Mouse (Mus musculus): ENCODE measurements around the gene Camk2g. TPM values are rescaled to one million over a fixed set of nuclear protein-coding genes. Genes with fewer than 3 reads are reported as not detected.

Gene Camk2g
- 100 to 1,000 TPM; 322 to 378 TPM for total RNA-seq (2021)

DNA sequence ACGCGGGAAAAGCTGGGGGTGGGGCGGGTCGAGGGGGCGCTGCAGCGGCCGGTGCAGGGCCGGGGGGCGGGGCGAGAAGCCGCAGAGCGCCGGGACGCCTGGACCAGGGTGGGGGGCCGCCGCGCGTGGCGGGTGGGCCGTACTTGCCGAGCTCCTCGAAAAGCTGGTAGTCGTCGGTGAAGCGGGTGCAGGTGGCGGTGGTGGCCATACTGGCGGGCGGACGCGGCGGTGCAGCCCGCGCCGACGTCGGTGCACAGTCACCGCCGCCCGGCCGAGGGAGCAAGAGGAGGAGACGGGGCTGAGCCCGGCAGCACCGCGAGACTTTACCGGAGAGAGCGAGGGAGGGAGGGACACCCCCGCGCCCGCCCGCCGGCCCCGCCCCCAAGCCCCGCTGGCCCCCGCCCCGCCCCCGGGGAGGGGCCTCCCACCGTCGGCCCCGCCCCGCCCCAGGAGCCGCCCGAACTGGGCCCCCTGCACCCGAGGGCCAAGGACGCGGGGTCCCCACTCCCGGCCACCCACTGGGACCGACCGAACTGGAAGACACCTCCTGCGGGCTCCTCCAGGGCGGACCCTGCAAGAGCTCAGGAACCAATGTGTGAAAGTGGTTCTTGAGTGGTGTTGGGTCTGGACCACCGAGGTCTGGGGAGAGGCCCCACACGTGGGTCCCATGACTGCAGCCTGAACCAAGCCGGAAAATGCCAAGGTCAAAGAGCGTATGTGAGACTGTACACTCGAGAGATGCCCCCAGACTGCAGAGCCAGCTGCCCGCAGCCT, at the start of gene Camk2g:
Gene Camk2g, minus strand, starts transcription at position 331 of the 774 bp plus-strand sequence.
- peak; percentile 75 to 82 for DNase-seq (ENCODE audit: low spot score in 2 of 2)
- intact Hi-C loops (cut with DNase I), result loop anchor here (1.0 to 5.0 kb wide), 3 partner anchors 27 to 62 kb away; partner anchors contain the start of gene Ndst2

DNA sequence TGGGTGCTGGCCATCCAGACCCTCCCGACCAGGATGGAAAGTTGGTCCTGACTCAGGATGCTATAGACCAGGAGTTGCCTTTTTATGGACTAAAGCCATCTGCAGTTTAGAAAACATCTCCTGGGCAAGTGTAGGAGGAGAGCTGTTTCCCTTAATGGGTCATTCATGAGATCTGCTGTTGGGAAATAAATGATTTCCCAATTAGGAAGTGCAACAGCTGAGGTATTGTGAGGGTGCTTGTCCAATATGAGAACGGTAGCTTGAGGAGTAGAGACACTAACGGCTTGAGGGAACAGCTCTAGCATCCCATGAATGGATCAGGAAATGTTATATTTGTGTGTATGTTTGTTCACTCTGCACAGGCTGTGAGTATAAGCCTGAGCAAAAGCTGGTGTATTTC, 48.7 kb upstream of the Camk2g start:
- no peak for DNase-seq (ENCODE audit: low spot score in 2 of 2)
- intact Hi-C loops (cut with DNase I), result no loop called here

DNA sequence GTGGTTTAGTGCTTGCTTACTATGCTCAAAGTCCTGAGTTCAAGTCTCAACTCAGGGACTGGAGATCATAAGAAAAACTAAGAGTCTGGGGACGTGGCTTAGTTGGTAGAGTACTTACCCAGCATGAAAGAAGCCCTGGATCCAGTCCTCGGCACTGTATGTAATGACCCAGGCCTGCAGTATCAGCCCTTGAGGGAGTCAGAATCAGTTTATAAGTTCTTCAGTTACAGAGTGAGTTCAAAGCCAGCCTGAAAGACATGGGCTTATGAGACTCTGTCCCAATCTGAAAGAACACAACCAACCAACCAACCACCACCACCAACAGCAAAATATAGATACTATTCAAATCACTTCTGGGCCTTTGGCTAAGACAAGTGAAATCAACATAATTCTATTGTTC, 47.6 kb upstream of the Camk2g start:
- DNase-seq (ENCODE audit: low spot score in 2 of 2), result no peak
- intact Hi-C loops (cut with DNase I), result no loop called here

DNA sequence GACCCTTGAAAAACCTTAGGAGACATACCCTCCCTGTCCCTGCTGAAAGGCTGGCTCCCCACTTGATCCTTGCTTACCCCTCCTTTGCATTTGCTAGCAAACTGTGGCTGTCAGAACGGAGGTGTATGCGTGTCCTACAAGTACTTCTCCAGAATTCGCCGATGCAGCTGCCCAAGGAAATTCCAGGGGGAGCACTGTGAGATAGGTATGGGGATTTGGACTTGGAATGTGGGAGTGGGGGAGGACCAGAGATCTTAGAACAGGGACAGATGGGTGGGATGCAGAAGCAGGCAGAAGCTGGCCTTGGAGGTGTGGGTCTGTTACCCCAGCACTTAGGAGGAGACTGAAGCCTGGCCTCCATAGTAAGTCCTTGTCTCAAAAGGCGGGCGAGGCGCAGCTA, 43.8 kb upstream of the Camk2g start:
- intact Hi-C loops (cut with DNase I), result no loop called here
- no peak for DNase-seq (ENCODE audit: low spot score in 2 of 2)

DNA sequence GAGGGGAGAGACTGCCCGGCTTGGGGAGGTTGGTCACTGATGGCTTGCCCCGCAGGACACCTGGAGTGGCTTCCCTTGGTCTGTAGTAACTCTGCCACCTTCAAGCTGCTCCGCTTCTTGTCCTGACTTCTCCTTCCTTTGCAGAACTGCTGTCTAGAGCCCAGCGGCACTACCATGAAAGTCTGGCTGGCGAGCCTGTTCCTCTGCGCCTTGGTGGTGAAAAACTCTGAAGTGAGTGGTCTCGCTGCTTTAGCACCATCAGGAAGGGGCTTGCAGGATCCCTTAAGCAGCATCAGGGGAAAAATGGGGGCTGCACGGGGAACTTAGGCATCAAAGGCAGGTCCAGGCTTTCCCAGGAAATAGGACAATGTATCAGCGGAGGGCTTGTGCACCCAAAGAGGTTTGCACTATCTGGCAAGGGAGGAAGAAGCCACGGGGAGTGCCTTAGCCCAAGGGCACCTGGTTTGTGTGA, 43.1 kb upstream of the Camk2g start:
- no peak for DNase-seq (ENCODE audit: low spot score in 2 of 2)
- intact Hi-C loops (cut with DNase I), result no loop called here

DNA sequence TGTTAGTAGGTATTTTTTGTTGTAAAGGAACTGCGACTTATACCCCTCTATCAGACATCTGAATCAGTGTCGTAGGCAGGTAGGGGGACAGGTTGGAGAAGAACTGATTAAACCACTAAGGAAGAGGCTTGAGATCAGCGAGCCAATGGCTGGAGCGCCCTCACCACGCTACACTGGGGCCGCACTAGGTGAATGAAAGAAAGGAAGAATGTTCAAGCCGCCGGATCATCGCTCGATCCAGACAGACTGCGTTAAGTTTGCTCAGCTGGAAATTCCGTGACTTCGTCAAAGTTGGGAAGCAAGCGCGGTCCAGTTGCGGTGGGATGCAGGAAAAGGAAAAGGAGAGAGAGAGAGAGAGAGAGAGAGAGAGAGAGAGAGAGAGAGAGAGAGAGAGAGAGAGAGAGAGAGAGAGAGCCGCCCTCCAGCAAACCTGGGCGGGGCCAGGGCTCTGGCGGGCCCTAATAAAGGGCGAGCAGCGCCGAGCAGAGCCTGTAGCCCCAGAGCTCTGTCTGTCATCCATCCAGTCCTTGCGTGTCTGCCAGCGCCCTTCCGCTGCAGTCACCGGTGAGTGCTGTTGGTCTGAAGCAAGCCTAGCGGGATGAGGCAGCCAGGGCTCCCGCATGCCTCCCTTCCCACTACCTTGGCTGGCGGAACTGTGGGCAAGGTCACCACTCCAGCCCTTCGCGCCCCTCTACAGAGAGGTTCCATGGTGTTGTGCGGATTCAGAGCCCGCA, 42.5 kb upstream of the Camk2g start, which contains the start of gene Plau:
Gene Plau, plus strand, starts transcription at position 490 of the 734 bp plus-strand sequence.
- intact Hi-C loops (cut with DNase I), result no loop called here
- peak; percentile 45 to 55 for DNase-seq (ENCODE audit: low spot score in 2 of 2)

DNA sequence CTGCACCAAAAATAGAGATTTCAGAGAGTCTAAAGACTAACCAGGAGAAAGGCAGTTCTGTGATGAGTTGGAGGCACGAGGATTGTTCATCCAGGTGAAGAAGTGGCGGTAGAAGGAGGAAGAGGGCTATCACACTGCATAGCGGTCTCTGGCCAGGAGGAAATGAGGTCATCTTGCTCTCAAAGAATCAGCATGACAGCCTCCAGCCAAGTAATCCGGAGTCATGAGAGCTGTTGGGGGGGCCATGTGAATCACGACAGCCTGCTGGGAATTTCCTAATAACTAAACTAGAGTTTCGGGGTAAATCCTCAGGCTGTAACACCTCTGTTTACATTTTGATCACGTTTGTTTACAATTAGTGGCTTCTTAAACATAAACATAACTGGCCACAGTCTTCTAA, 40.2 kb upstream of the Camk2g start:
- intact Hi-C loops (cut with DNase I), result no loop called here
- no peak for DNase-seq (ENCODE audit: low spot score in 2 of 2)

DNA sequence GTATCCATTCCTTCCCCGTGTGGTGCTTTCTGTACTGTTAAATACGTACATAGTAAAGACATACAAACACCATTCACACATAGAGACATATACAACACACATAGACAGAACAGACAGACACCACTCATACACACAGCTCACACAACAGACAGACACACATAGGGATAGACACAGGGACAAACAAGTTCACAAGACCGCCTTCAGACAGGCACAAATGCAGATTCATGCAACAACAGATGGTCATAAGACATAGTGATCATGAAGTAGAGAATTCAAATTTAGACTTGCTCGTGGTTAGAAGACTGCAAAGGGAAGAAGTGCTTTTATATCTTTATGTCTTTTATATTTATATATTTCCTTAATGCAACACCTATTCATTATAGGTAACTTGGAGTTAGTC, 39.6 kb upstream of the Camk2g start:
- no peak for DNase-seq (ENCODE audit: low spot score in 2 of 2)
- intact Hi-C loops (cut with DNase I), result no loop called here

DNA sequence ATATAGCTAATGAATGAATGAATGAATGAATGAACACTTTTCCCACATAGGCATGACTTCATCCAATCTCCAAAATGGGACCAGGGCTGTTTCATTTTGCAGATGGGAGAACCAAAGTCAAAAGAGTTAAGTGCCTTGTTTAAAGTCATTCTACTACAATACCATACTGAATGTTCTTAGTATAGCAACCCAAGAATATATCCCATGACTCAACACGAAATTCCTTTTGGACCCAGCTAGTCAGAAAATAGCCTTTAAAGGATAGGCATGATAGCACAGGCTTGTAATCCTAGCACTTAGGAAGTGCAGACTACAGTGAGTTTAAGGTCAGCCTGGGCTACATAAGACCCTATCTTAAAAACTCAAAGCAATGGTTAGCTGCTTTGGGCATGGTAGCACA, 38.0 kb upstream of the Camk2g start:
- DNase-seq (ENCODE audit: low spot score in 2 of 2), result no peak
- intact Hi-C loops (cut with DNase I), result loop anchor here (1.0 kb wide), 1 partner anchor 38 kb away; the partner anchor contains the start of gene Camk2g

DNA sequence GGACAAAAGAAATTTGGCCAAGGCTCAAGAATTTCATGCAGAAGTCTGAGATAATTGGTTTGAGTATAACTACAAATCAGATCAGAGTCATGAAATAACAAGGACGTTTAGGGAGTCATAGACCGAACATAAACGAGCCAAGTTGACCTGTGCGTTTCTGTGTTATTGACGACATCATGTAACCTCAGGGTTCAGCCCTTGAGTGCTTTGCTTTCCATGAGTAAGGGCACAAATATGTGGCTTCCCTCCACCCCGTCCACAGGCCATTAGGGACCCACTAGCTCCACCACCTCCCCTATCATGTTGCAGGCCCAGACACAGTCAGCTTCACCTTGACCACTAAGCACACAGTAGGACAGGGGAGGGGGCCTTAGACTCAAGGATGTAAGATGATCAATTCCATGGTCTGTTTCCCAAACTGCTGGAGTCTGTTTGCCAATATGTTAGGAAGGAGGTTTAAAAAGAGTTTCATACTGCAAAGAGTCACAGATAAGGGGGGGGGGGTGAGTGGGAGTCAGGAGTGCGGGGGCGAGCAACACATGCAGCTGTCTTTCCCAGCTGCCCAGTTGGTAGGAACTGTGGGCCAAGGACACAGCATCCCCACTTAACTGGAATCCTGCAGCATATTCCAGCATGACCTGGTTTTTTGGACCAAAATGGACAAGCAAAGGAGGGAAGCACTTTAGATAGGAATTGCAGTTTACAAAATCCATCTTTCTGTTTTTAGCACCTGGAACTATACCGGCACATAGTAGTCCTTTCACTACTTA, 37.4 kb upstream of the Camk2g start:
- no peak for DNase-seq (ENCODE audit: low spot score in 2 of 2)
- intact Hi-C loops (cut with DNase I), result loop anchor here (1.0 kb wide), 1 partner anchor 37 kb away; the partner anchor contains the start of gene Camk2g

DNA sequence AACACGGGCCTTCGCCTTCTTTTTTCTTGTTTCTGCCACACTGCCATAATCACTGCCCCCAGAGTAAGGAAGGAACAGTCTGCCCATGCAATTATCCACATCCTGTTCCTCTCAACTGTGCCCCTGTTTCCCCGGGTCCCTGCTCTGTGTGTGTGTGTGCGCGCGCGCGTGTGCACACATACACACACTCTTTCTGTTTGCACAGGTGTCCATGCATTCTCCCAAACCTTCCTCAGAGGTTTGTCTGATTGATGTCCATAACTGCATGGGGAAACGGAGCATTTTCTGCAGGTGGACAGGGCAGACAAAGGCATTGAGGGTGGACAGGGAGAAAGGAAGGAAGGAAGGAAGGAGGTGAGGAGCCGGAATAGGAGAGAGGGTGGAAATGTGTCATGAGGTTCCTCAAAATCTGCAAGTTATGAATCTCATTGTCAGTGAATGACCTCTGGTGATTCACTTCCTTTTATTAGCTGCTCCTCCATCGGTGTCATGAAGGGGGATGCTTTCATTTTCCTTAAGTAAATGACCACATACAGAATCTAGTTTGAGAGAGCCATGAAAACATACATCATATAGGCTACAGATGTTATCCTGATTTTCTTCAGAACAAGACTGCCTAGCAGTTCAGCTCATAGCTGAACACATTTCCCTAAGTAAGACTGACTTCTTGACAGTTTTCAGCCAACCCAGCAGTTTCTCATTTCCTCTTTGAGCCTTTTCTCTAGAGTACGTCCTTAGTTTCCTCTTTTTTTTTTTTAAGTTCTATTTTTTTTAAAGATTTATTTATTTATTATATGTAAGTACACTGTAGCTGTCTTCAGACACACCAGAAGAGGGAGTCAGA, 35.9 kb upstream of the Camk2g start:
- intact Hi-C loops (cut with DNase I), result no loop called here
- no peak for DNase-seq (ENCODE audit: low spot score in 2 of 2)

DNA sequence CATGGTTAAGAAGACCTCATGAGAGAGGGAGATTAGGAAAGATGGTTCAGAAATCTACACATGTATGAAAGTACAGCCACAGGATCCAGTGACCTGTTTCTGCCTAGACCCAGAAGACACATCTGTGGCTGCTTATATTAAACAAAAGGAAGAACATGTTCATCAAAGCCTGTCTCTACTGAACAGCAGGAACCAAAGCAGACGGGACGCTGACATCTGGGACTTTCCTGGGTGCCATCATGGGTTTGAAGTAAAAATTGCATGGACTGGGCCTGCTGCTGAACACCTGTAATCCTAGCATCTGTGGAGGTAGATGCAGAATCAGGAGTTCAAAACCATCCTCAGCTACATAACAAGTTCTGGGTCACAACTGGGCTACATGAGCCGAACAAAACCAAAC, 34.6 kb upstream of the Camk2g start:
- intact Hi-C loops (cut with DNase I), result no loop called here
- DNase-seq (ENCODE audit: low spot score in 2 of 2), result no peak

DNA sequence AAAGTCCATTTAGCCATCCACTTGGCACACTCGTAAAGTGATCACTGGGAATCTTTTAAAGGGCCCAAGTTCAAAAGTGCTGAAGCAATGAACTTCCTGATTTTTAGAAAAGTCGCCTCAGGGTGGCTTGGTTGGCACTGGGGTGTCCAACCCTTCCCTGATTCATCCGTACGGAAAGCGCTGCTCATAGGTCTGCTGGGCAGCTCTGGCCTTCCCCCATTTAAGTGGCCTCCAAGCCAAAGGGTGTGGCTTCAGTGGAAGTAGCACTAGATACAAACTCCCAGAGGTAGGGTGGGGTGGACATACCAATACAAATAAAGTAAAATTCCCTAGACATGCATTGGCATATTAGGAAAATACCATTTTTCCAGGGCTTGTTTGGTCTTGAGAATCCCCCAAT, 33.6 kb upstream of the Camk2g start:
- intact Hi-C loops (cut with DNase I), result no loop called here
- DNase-seq (ENCODE audit: low spot score in 2 of 2), result no peak

DNA sequence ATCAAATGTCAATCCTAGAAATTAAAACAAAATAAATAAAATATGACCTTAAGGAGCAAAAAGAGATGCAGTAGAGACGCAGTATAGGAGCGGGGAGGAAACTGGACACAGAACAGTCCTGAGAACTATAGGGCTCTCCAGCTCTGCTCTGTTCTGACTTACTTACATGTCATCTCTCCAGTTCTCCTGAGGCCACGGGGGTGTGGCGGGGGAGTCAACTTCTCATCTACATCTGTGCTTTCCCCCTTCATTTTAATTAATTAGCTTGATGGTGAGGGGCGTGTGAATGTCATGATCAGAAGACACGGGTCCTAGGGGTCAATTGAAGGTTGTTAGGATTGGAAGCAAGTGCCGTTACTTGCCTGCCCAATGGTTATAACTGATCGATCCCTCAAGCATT, 33.2 kb upstream of the Camk2g start:
- no peak for DNase-seq (ENCODE audit: low spot score in 2 of 2)
- intact Hi-C loops (cut with DNase I), result no loop called here

DNA sequence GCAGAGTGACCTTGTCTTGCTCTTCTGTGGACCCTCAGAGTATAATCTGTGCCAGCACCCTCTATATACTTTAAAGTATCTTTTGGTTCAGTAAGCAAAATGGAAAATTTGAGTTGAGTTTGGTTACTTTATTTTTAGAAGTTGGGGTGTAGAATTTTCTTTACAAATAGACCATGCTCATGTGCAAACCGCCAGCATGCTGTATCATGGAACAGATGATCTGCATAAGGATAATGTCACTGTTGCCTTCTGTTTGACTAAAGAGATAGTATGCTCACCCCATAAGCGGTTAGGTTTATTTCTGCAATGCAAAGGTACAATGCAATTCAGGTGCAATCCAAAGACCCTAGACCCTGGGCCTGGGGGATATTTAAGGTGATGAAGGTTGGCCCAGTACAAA, 31.6 kb upstream of the Camk2g start:
- intact Hi-C loops (cut with DNase I), result no loop called here
- no peak for DNase-seq (ENCODE audit: low spot score in 2 of 2)

DNA sequence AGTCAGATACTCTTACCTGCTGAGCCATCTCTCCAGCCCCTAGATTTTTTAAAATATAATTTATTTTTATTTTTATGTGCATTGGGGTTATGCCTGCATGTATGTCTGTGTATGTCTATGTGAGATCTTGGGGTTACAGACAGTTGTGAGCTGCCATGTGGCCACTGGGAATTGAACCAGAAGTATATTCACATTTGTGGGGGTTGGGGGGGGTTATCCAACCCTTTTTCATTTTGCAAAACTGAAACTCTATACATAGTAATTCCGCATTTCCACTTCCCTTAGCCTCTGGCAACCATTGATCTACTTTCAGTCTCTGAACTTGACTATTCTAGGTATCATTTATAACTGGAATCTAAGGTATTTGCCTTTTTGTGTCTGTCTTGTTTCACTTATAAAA, 30.6 kb upstream of the Camk2g start:
- no peak for DNase-seq (ENCODE audit: low spot score in 2 of 2)
- intact Hi-C loops (cut with DNase I), result no loop called here

DNA sequence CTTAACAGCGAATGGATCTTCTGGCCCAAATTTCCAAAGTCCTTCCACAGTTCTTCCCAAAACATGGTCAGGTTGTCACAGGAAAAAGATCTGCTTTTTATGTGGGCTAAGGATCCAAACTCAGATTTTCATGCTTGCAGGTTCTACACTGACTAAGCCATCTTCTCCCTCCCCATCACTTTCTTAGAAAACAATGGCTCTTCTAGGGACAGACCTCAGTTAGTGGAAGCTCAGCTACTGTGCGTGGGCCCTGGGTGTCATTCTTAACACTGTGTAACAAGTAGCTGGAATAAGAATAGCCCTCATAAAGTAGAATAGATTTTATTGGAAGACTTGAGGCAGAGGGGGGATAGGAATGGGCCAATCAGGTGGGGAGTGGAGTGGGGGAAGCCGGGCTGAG, 21.6 kb upstream of the Camk2g start:
- intact Hi-C loops (cut with DNase I), result no loop called here
- no peak for DNase-seq (ENCODE audit: low spot score in 2 of 2)

DNA sequence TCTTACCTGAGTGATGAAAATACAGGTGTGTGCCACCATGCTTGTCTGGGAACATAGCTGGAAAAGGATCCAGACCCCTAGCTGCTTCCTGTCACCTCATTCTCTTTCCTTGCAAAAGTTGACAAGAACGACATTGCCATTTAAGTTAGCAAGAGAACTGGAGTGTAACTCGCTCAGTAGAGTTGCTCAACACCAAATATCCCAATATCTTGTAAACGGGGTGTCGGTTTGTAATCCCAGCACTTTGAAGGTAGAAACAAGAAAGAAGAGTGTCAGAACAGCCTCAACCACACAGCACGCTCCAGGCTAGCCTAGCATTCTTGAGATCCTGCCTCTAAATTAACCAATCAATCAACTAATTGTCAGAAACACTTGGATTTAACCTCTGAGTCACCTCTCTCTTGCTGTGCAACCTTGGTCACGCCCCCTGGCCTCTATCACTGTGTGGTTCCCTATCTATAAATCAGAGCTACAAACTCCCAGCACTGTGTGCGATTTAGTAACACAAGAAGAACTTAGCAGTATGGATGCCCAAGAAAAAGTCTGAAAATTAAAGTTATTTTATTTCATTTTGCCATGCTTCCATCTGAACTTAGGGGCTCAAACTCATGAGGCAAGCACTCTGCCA, 18.0 kb upstream of the Camk2g start:
- DNase-seq (ENCODE audit: low spot score in 2 of 2), result no peak
- intact Hi-C loops (cut with DNase I), result no loop called here

DNA sequence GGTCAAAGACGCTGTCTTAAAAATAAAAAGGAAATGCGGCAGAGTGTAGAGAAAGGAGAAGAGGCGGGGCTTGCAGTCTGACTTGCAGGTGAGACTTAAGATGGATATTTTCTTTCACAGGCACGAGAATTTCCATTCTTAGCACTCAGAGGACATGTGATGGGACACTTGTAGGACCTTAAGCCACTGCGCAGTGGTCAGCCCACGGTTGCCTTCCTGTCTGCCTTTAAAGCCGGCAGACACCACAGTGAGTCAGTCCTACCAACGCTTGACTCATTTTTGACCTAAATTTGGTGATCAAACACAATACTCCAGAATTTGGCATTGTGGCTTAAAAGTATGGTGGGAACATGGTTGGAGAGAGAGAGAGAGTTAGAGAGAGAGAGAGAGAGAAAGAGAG, 17.3 kb upstream of the Camk2g start:
- DNase-seq (ENCODE audit: low spot score in 2 of 2), result no peak
- intact Hi-C loops (cut with DNase I), result no loop called here

Data from left cerebral cortex, postnatal 36 days (tissue).